Mouse (Mus musculus) heart, adult 2 months (tissue): ENCODE measurements around the gene Camta1.

Source experiments
- EP300 ChIP-seq: fragments of 200-500 bp; IDR thresholded peaks from 2 replicates; pipeline ENCODE4 v1.6.1; 2011; ENCODE audit warnings: low read depth, low read length, control low read depth; ENCODE audit not compliant: insufficient read depth
- POLR2A ChIP-seq: fragments of 200-500 bp; IDR thresholded peaks from 2 replicates; pipeline ENCODE4 v1.6.1; 2011; ENCODE audit warnings: mild to moderate bottlenecking, low read depth, low read length, control low read depth; ENCODE audit not compliant: insufficient read depth

GRCm38 (mm10) chr4:151088819-151089218 is 772.9 kb downstream of the Camta1 start:
- TF ChIP-seq EP300, result peak; percentile 65
- TF ChIP-seq POLR2A, result 0 out of 2 replicates have a peak, but pooled peaks have one; percentile 41
